Mouse (Mus musculus): ENCODE results near the gene Gm853. TPM values are rescaled to one million over a fixed set of nuclear protein-coding genes. Genes with fewer than 3 reads are reported as not detected.
"Not testable (repeated sequence)": the region's sequence is repeated elsewhere in the genome, so short reads cannot be mapped to it uniquely, and the experiment has no call there.

The Gm853 gene
- polyA plus RNA-seq, 1 experiment = not detected

GRCm38 (mm10) chr4:130252441-130253157, 30.4 kb upstream of the Gm853 start:
- TF ChIP-seq CTCF (IDR thresholded peaks at IDR 0.05; ENCODE audit: extremely low read depth, insufficient read depth, low read length) (no peak), POLR2A (IDR thresholded peaks at IDR 0.05; ENCODE audit: extremely low read depth, insufficient read depth, low read length) (no peak)
- Histone ChIP-seq H3K4me3 (ENCODE audit: insufficient read depth, low read length) (no peak overlapping the region), H3K4me1 (ENCODE audit: control insufficient read depth, insufficient read depth, low read length) (no peaks in the 10 kb centered on the region), H3K27ac (ENCODE audit: insufficient read depth, low read length) (no peak overlapping the region)

GRCm38 (mm10) chr4:130251763-130252162, 29.6 kb upstream of the Gm853 start:
- no peak overlapping the region for H3K4me3 ChIP-seq (ENCODE audit: insufficient read depth, low read length)
- H3K27ac ChIP-seq (ENCODE audit: insufficient read depth, low read length) = no peak overlapping the region
- TF ChIP-seq CTCF (IDR thresholded peaks at IDR 0.05; ENCODE audit: extremely low read depth, insufficient read depth, low read length) = no peak
- TF ChIP-seq POLR2A (IDR thresholded peaks at IDR 0.05; ENCODE audit: extremely low read depth, insufficient read depth, low read length) = no peak
- H3K4me1 ChIP-seq (ENCODE audit: control insufficient read depth, insufficient read depth, low read length) = no peaks in the 10 kb centered on the region

- H3K27ac ChIP-seq (ENCODE audit: insufficient read depth, low read length) = no peak overlapping the region
- TF ChIP-seq POLR2A (IDR thresholded peaks at IDR 0.05; ENCODE audit: extremely low read depth, insufficient read depth, low read length) (no peak), CTCF (IDR thresholded peaks at IDR 0.05; ENCODE audit: extremely low read depth, insufficient read depth, low read length) (no peak)
- H3K4me1 ChIP-seq (ENCODE audit: control insufficient read depth, insufficient read depth, low read length) = no peaks in the 10 kb centered on the region
- H3K4me3 ChIP-seq (ENCODE audit: insufficient read depth, low read length) = no peak overlapping the region
Observed at GRCm38 (mm10) chr4:130251172-130251705, 29.0 kb upstream of the Gm853 start.

- H3K27ac ChIP-seq (ENCODE audit: insufficient read depth, low read length) = no peak overlapping the region
- no peaks in the 10 kb centered on the region for H3K4me1 ChIP-seq (ENCODE audit: control insufficient read depth, insufficient read depth, low read length)
- TF ChIP-seq POLR2A (IDR thresholded peaks at IDR 0.05; ENCODE audit: extremely low read depth, insufficient read depth, low read length) = no peak
- TF ChIP-seq CTCF (IDR thresholded peaks at IDR 0.05; ENCODE audit: extremely low read depth, insufficient read depth, low read length) = no peak
- no peak overlapping the region for H3K4me3 ChIP-seq (ENCODE audit: insufficient read depth, low read length)
Observed at GRCm38 (mm10) chr4:130248636-130249035, 26.4 kb upstream of the Gm853 start.

- Histone ChIP-seq H3K4me1 (ENCODE audit: control insufficient read depth, insufficient read depth, low read length) (no peaks in the 10 kb centered on the region), H3K4me3 (ENCODE audit: insufficient read depth, low read length) (no peak overlapping the region), H3K27ac (ENCODE audit: insufficient read depth, low read length) (no peak overlapping the region)
- TF ChIP-seq CTCF (IDR thresholded peaks at IDR 0.05; ENCODE audit: extremely low read depth, insufficient read depth, low read length) (peak; percentile 90), POLR2A (IDR thresholded peaks at IDR 0.05; ENCODE audit: extremely low read depth, insufficient read depth, low read length) (no peak)
Observed at GRCm38 (mm10) chr4:130246132-130246531, 23.9 kb upstream of the Gm853 start.

GRCm38 (mm10) chr4:130244749-130245148, 22.5 kb upstream of the Gm853 start:
- H3K27ac ChIP-seq (ENCODE audit: insufficient read depth, low read length) = no peak overlapping the region
- TF ChIP-seq POLR2A (IDR thresholded peaks at IDR 0.05; ENCODE audit: extremely low read depth, insufficient read depth, low read length) (no peak), CTCF (IDR thresholded peaks at IDR 0.05; ENCODE audit: extremely low read depth, insufficient read depth, low read length) (no peak)
- no peak overlapping the region for H3K4me3 ChIP-seq (ENCODE audit: insufficient read depth, low read length)
- H3K4me1 ChIP-seq (ENCODE audit: control insufficient read depth, insufficient read depth, low read length) = no peaks in the 10 kb centered on the region

- not testable (repeated sequence) for H3K27ac ChIP-seq (ENCODE audit: insufficient read depth, low read length); H3K4me3 ChIP-seq (ENCODE audit: insufficient read depth, low read length); H3K4me1 ChIP-seq (ENCODE audit: control insufficient read depth, insufficient read depth, low read length)
Observed at GRCm38 (mm10) chr4:130243621-130244020, 21.4 kb upstream of the Gm853 start.

- H3K27ac ChIP-seq (ENCODE audit: insufficient read depth, low read length) = no peak overlapping the region
- H3K4me3 ChIP-seq (ENCODE audit: insufficient read depth, low read length) = no peak overlapping the region
- no peaks in the 10 kb centered on the region for H3K4me1 ChIP-seq (ENCODE audit: control insufficient read depth, insufficient read depth, low read length)
- TF ChIP-seq CTCF (IDR thresholded peaks at IDR 0.05; ENCODE audit: extremely low read depth, insufficient read depth, low read length) (no peak), POLR2A (IDR thresholded peaks at IDR 0.05; ENCODE audit: extremely low read depth, insufficient read depth, low read length) (no peak)
Observed at GRCm38 (mm10) chr4:130242956-130243355, 20.8 kb upstream of the Gm853 start.

- Histone ChIP-seq H3K27ac (ENCODE audit: insufficient read depth, low read length) (no peak overlapping the region), H3K4me3 (ENCODE audit: insufficient read depth, low read length) (no peak overlapping the region), H3K4me1 (ENCODE audit: control insufficient read depth, insufficient read depth, low read length) (no peaks in the 10 kb centered on the region)
- TF ChIP-seq CTCF (IDR thresholded peaks at IDR 0.05; ENCODE audit: extremely low read depth, insufficient read depth, low read length) = no peak
- no peak for TF ChIP-seq POLR2A (IDR thresholded peaks at IDR 0.05; ENCODE audit: extremely low read depth, insufficient read depth, low read length)
Observed at GRCm38 (mm10) chr4:130240695-130241094, 18.5 kb upstream of the Gm853 start.

GRCm38 (mm10) chr4:130237607-130238006, 15.4 kb upstream of the Gm853 start:
- no peak overlapping the region for H3K27ac ChIP-seq (ENCODE audit: insufficient read depth, low read length)
- H3K4me3 ChIP-seq (ENCODE audit: insufficient read depth, low read length) = no peak overlapping the region
- no peak for TF ChIP-seq CTCF (IDR thresholded peaks at IDR 0.05; ENCODE audit: extremely low read depth, insufficient read depth, low read length)
- no peak for TF ChIP-seq POLR2A (IDR thresholded peaks at IDR 0.05; ENCODE audit: extremely low read depth, insufficient read depth, low read length)
- H3K4me1 ChIP-seq (ENCODE audit: control insufficient read depth, insufficient read depth, low read length) = no peaks in the 10 kb centered on the region
